Mouse (Mus musculus) urinary bladder, adult 18-20 months (tissue): ENCODE data around the gene Hspa8.
"Not testable (repeated sequence)": the region's sequence is repeated elsewhere in the genome, so short reads cannot be mapped to it uniquely, and the experiment has no call there.

ENCODE experiments used
- DNase-seq, 2 experiments: peaks; one replicate each; pipeline ENCODE4 v3.0.0; 2022; ENCODE audit warnings: low spot score in 2 of 2, mixed read lengths in 2 of 2

Gene Hspa8

GRCm38 (mm10) chr9:40783641-40784373 is 17.0 kb upstream of the Hspa8 start:
- peak; percentile 30 to 58 for DNase-seq

GRCm38 (mm10) chr9:40784374-40784967 is 16.3 kb upstream of the Hspa8 start:
- no peak for DNase-seq

- no peak for DNase-seq
Measured at GRCm38 (mm10) chr9:40785452-40785851, 15.3 kb upstream of the Hspa8 start.

DNA sequence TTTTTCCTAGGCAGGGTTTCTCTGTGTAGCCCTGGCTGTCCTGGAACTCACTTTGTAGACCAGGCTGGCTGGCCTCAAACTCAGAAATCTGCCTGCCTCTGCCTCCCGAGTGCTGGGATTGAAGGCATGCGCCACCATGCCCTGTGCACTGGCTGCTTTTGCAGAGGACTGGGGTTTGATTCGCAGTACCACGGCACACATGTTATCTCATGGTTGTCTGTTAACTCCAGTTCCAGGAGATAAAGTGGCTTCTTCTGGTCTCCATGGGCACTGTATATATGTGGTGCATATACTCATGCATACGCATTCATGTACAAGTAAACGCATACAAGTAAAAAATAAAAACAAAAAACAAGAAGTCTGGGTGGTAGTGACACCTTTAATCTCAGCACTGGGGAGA is 14.0 kb upstream of the Hspa8 start:
- not testable (repeated sequence) for DNase-seq

DNA sequence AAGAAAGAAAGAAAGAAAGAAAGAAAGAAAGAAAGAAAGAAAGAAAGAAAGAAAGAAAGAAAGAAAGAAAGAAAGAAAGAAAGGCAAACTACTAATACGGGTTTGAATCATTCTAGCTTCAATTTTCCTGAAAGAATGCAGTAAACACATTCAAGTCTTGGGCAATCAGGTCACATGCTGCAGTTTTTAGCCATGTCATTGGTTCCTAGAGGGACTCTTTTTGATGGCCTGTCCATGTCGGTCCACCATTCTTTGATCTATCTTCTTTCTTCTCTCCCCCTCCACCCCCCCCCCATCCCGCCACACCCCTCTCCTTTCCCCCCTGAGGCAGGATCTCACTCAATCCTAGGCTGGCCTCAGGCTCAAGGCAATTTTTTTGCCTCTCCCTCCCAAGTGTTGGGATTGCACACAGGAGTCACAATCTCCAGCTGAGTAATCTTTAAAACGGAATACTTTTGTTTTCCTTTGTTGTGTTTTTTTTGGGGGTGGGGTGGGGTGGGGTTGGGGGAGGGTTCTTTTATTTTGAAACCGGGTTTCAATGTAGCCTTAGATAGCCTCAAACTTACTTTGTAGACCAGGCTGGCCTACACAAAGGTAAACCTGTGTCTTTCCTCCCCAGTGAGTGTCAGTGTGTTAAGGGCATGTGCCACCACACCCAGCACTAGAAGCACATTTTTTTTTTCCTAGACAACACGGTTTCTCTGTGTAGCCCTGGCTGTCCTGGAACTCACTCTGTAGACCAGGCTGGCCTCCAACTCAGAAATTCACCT is 8.7 kb upstream of the Hspa8 start:
- no peak for DNase-seq

DNA sequence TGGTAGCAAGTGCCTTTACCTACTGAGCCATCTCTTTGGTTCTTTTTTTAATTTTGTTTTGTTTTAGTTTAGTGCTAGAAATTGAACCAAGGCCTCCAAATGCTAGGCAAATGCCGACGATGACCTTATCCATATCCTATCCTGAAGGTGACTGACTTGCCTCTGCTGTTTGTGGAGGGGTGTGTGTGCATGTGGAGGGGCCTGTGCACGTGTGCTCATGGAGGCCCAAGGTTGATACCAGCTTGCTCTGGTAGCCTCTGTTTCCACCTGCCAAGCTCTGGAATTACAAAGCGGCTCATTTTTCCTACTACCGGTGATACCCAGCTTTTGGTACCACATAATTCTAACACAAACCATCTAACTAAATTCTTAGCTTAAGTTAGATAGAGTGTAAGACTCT is 7.2 kb upstream of the Hspa8 start:
- DNase-seq, result no peak

GRCm38 (mm10) chr9:40794251-40794650 is 6.5 kb upstream of the Hspa8 start:
- DNase-seq, result no peak

DNA sequence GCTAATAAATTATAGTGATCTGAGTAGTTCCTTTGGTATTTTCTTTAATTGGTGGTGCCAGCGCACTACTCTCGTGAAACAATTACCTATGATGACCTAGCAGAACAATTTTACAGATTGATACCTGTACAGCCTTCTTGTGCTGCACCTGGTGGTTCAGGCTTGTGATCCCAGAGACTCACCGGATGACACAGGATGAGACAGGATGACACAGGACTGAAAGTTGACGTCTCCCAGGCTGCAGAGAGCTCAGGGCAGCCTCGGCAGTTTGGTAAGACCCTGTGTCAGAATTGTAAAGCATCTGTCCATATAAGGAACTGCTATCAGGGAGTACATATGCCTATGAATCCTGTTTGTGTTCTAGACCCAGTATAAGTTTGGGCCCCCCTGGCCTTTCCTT is 5.9 kb upstream of the Hspa8 start:
- DNase-seq, result no peak

GRCm38 (mm10) chr9:40795562-40795961 is 5.2 kb upstream of the Hspa8 start:
- no peak for DNase-seq

GRCm38 (mm10) chr9:40796054-40796453 is 4.7 kb upstream of the Hspa8 start:
- no peak for DNase-seq

- DNase-seq, result no peak
Measured at GRCm38 (mm10) chr9:40798247-40798960, 2.4 kb upstream of the Hspa8 start.

GRCm38 (mm10) chr9:40799112-40799511 is 1.7 kb upstream of the Hspa8 start:
- DNase-seq, result no peak

GRCm38 (mm10) chr9:40799837-40800501 is 815 bp upstream of the Hspa8 start:
- peak; percentile 58 to 71 for DNase-seq

DNA sequence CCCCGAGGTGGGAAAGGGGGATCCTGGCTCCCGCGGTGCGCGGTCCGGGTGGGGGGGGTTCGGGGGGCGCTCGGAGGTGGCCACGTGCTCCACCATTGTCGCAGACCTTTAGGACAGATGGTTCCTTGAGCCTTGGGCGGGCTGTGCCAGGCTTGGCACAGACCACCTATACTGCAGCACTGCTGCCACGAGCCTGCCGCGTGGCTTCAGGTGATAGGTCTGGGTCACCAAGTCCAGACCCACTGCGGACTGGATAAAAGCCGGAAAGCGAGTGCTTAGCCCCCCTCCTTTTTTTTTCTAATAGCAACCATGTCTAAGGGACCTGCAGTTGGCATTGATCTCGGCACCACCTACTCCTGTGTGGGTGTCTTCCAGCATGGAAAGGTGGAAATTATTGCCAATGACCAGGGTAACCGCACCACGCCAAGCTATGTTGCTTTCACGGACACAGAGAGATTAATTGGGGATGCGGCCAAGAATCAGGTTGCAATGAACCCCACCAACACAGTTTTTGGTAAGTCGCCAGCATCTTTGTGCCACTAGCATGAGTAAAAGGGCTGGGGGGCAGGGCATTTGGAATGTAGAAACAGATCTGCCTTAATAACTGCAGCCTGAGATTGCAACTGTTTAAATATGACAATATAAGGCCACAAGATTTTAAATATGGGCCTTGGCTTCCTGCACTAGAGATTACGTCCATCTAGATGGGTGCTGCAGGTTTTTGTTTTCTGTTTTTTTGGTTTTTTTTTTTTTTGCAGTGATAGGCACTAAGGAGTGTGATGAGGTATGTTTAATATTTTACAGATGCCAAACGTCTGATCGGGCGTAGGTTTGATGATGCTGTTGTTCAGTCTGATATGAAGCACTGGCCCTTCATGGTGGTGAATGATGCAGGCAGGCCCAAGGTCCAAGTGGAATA is 1.1 kb downstream of the Hspa8 start:
- DNase-seq, result not testable (repeated sequence)

DNA sequence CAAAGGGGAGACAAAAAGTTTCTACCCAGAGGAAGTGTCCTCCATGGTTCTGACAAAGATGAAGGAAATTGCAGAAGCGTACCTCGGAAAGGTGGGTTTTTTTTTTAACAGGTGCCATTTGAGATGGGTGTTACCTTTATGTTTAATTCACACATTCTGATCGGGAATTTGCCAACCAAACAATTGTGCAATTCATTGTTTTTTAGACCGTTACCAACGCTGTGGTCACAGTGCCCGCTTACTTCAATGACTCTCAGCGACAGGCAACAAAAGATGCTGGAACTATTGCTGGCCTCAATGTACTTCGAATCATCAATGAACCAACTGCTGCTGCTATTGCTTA is 1.7 kb downstream of the Hspa8 start:
- not testable (repeated sequence) for DNase-seq

- DNase-seq, result not testable (repeated sequence)
Measured at GRCm38 (mm10) chr9:40804576-40804975, 3.8 kb downstream of the Hspa8 start.

- peak in 1 of 2 experiments; percentile 33 for DNase-seq
Measured at GRCm38 (mm10) chr9:40805263-40805662, 4.5 kb downstream of the Hspa8 start.

DNA sequence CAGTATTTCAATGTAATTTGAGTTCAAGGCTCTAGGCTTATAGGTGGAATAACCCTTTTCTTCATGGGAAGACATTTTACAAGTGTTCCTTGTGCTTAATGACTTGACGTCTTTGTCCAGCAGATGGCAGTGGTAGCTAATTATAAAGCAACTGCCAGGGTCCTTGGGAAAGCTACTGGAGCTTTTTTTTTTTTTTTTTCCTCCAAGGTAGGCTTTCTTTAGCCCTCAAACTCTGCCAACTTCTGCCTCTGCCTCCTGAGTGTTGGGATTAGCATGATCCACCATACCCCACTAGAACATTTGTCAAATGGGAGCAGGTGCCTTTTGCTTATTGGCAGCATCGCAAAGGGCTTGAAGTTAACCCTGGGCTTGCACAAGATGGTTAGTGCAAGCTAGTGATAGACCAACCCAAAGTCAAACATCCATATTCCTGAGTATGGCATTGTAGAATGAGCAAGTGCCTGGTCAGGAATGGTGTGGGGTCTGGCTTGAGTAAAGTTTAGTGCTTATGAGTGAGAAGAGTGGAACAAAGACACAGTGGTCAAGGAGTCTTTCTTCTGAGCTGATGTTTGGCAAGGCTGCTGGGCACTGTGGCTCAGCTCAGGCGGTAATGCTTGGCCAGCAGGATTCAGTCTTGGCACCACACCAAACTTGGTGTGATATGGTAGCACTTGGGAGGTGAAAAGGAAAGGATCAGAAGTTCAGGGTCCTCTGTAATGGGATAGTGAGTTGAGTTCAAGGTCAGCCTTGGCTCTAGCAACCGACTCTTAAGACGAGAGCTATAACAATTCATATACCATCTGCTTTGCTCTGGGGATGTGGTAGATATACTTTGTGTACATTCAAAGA is 5.9 kb downstream of the Hspa8 start:
- DNase-seq, result no peak

DNA sequence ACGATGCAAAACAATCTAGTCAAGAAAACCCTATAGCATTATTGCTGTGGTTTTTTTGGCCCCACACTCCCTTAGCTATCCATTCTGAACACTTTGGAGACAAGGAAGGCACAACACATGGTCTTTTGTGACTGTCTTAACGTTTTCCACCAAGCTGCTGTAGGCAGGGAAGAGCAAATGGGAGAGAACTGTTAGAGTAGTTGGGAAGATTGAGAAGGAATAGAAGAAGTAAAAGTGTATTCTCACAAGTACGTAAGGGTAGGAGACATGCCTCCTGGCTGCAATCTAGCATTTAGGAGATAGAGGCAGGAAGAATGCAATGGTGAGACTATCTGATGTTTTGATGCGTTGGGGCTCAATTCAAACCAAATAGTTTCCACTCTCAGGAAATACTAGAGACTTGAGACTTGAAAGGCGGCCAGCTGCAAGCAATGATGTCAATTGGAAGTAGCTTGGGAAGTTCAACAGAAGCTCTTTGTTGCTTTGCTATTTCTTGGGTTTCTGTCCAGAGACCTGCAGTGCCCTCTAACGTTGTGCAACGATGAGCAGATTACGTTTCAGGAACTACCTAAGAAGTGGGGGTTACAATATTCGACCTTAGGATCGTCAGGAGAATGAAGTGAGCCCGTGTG is 6.6 kb downstream of the Hspa8 start:
- no peak for DNase-seq
